In the genomic region with DNA sequence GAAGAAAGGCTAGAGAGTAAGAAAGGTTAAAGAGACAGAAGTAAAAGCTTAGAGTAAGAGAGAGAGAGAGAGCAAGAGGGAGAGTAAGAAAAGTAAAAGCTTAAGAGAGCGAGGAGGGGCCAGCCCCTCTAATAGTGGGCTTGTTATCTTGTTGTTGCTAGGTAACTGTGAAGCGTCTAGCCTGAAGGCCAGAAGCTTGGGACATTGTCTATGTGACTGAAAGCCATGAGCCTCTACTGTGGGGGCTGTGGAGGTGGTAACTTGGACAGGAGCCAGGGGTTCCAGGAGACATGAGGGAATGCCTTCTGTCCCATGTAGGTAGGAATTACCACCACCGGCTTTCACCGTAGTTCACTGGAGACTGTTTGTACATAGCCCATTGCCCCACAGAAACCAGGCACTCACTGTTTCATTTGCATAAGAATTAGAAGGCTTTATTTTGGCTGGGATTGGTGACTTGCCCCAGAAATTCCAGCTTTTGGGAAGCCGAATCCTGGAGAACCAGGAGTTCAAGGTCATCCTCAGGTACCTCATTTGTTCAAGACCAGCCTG, we compare ENCODE assay signal across 15 mouse cellular contexts. TPM values are rescaled to one million over a fixed set of nuclear protein-coding genes. Genes with fewer than 3 reads are reported as not detected.
DNase-seq lines count a peak whose midpoint lies in the region; ATAC-seq and TF ChIP-seq lines count a peak whose summit lies in the region.
"Had no signal": no experiment of that assay in that cellular context is flagged by ENCODE, and none has a peak within 500 bp of the region (broad histone marks: within the 10 kb centered on the region; RNA-seq: fewer than 3 reads in every experiment).

No protein-coding gene starts in this region.

- H3K9ac ChIP-seq in forebrain, embryonic 11.5 days (ENCODE audit: low read length), result no peak overlapping the region
- H3K9ac ChIP-seq in forebrain, postnatal 0 days, result no peak overlapping the region
- H3K9ac ChIP-seq: embryonic facial prominence, embryonic 12.5 days; liver, postnatal 0 days had no signal

- ATAC-seq in forebrain, embryonic 11.5 days (replicated peaks; ENCODE audit: low FRiP score), result no peak
- ATAC-seq in forebrain, postnatal 0 days, result no peak
- ATAC-seq: liver, postnatal 0 days had no signal

- no peak overlapping the region for H3K27ac ChIP-seq in forebrain, embryonic 11.5 days (ENCODE audit: low read depth, low read length)
- H3K27ac ChIP-seq in forebrain, postnatal 0 days (ENCODE audit: low read depth, low read length), result no peak overlapping the region
- H3K27ac ChIP-seq in limb, embryonic 10.5 days, result no peak overlapping the region
- H3K27ac ChIP-seq: embryonic facial prominence, embryonic 12.5 days; stomach, postnatal 0 days had no signal

- no peak overlapping the region for H3K4me2 ChIP-seq in forebrain, embryonic 11.5 days (ENCODE audit: low read depth, low read length, severe bottlenecking)
- H3K4me2 ChIP-seq in forebrain, postnatal 0 days (ENCODE audit: low read depth), result no peak overlapping the region
- H3K4me2 ChIP-seq: embryonic facial prominence, embryonic 12.5 days had no signal

- peak; percentile 50 for DNase-seq in forebrain, embryonic 11.5 days (ENCODE audit: low spot score)
- DNase-seq in forebrain, postnatal 0 days, result no peak
- DNase-seq in heart, postnatal 4 days, result peak; percentile 12
- no peak for DNase-seq in heart, adult 18-20 months
- DNase-seq in testis, postnatal 10 days (ENCODE audit: low spot score), result peak; percentile 37
- no peak for DNase-seq in testis, postnatal 14 days (ENCODE audit: low spot score)
- DNase-seq in limb, embryonic 10.5 days (ENCODE audit: low spot score), result no peak
- DNase-seq in adrenal gland, adult (ENCODE audit: inconsistent age in 2 of 2, low spot score in 1 of 2), result no peak
- DNase-seq: cerebellum, adult 8-10 months; kidney, adult 18-20 months; kidney, postnatal 36 days; liver, postnatal 0 days; spleen, adult 18-20 months had no signal

- no peak overlapping the region for H3K4me3 ChIP-seq in forebrain, embryonic 11.5 days (ENCODE audit: low read depth, low read length)
- no peak overlapping the region for H3K4me3 ChIP-seq in forebrain, postnatal 0 days (ENCODE audit: low read depth, low read length)
- H3K4me3 ChIP-seq in limb, embryonic 10.5 days, result no peak overlapping the region
- H3K4me3 ChIP-seq: embryonic facial prominence, embryonic 12.5 days had no signal

- H3K36me3 ChIP-seq in forebrain, embryonic 11.5 days (ENCODE audit: control insufficient read depth, insufficient read depth, low read length), result no peaks in the 10 kb centered on the region
- H3K36me3 ChIP-seq in forebrain, postnatal 0 days (ENCODE audit: insufficient read depth), result no peaks in the 10 kb centered on the region
- H3K36me3 ChIP-seq in limb, embryonic 10.5 days, result no peaks in the 10 kb centered on the region
- H3K36me3 ChIP-seq: embryonic facial prominence, embryonic 12.5 days had no signal

- no peak for TF ChIP-seq CTCF in forebrain, postnatal 0 days (IDR thresholded peaks at IDR 0.05; ENCODE audit: low read depth)

- WGBS in forebrain, embryonic 11.5 days, result 56% methylated on average over 5 of the region's 5 CpGs
- WGBS in forebrain, postnatal 0 days, result 45% methylated on average over 5 of the region's 5 CpGs
- 84% methylated on average over 5 of the region's 5 CpGs for WGBS in limb, embryonic 10.5 days

- H3K4me1 ChIP-seq in forebrain, embryonic 11.5 days (replicated peaks; ENCODE audit: control insufficient read depth, insufficient read depth, low read length), result no peaks in the 10 kb centered on the region
- no peaks in the 10 kb centered on the region for H3K4me1 ChIP-seq in forebrain, postnatal 0 days (ENCODE audit: insufficient read depth)
- H3K4me1 ChIP-seq in limb, embryonic 10.5 days, result no peaks in the 10 kb centered on the region
- H3K4me1 ChIP-seq: embryonic facial prominence, embryonic 12.5 days had no signal

- no peaks in the 10 kb centered on the region for H3K27me3 ChIP-seq in forebrain, embryonic 11.5 days (ENCODE audit: control insufficient read depth, insufficient read depth, low read length)
- H3K27me3 ChIP-seq in forebrain, postnatal 0 days (ENCODE audit: insufficient read depth, low read length), result no peaks in the 10 kb centered on the region
- H3K27me3 ChIP-seq in limb, embryonic 10.5 days (ENCODE audit: low read depth, poor library complexity, severe bottlenecking), result no peaks in the 10 kb centered on the region
- H3K27me3 ChIP-seq: embryonic facial prominence, embryonic 12.5 days had no signal

- H3K9me3 ChIP-seq in forebrain, embryonic 11.5 days (ENCODE audit: control insufficient read depth, low read length), result no peaks in the 10 kb centered on the region
- no peaks in the 10 kb centered on the region for H3K9me3 ChIP-seq in forebrain, postnatal 0 days (ENCODE audit: low read length)
- H3K9me3 ChIP-seq in limb, embryonic 10.5 days (replicated peaks), result no peaks in the 10 kb centered on the region
- H3K9me3 ChIP-seq: embryonic facial prominence, embryonic 12.5 days had no signal

RNA-seq across cellular contexts. Expression of gene Hprt, which starts 26.3 kb away (rescaled TPM):
- 77.5 and 81.6 TPM in 2 replicates for polyA plus RNA-seq in forebrain, embryonic 11.5 days (2014; fragmentation: Nextera tagmentation; extraction: Ambion mirVana)
- 59.0 and 66.2 TPM in 2 replicates for total RNA-seq in forebrain, postnatal 0 days (2014; rRNA removed)
- 162 and 177 TPM in 2 replicates for polyA plus RNA-seq in forebrain, postnatal 0 days (2015; fragmentation: Nextera tagmentation; extraction: Ambion mirVana)
- 100 to 1,000 TPM; 105 to 128 TPM for total RNA-seq in heart, postnatal 4 days (2021)
- total RNA-seq in heart, adult 18-20 months (2021), result 10 to 100 TPM; 50.8 to 69.5 TPM
- 103 and 139 TPM in 2 replicates for polyA plus RNA-seq in limb, embryonic 10.5 days (2016; fragmentation: Nextera tagmentation; extraction: Ambion mirVana)

RNA-seq across cellular contexts. Expression of gene Phf6, which starts 49.6 kb away (rescaled TPM):
- polyA plus RNA-seq in forebrain, embryonic 11.5 days (2014; fragmentation: Nextera tagmentation; extraction: Ambion mirVana), result 114 and 127 TPM in 2 replicates
- 48.7 and 54.6 TPM in 2 replicates for total RNA-seq in forebrain, postnatal 0 days (2014; rRNA removed)
- 38.3 and 43.7 TPM in 2 replicates for polyA plus RNA-seq in forebrain, postnatal 0 days (2015; fragmentation: Nextera tagmentation; extraction: Ambion mirVana)
- total RNA-seq in heart, postnatal 4 days (2021), result 1 to 10 TPM; 8.8 to 9.5 TPM
- 1 to 10 TPM; 5.3 to 5.6 TPM for total RNA-seq in heart, adult 18-20 months (2021)
- 78.4 and 98.0 TPM in 2 replicates for polyA plus RNA-seq in limb, embryonic 10.5 days (2016; fragmentation: Nextera tagmentation; extraction: Ambion mirVana)

Comparison
In these comparisons a context has a peak if more than half of its experiments do, and no peak if none do; other contexts are left out.
1. DNase-seq: peak in forebrain, embryonic 11.5 days (single experiment), heart, postnatal 4 days (single experiment) and testis, postnatal 10 days (single experiment); none in forebrain, postnatal 0 days (single experiment), heart, adult 18-20 months (0 of 2), testis, postnatal 14 days (single experiment), limb, embryonic 10.5 days (single experiment) and adrenal gland, adult (0 of 2).